Mouse (Mus musculus): Measurements from ENCODE around the gene Papss2.
"Not testable (repeated sequence)": the region's sequence is repeated elsewhere in the genome, so short reads cannot be mapped to it uniquely, and the experiment has no call there.

Papss2 gene

DNA sequence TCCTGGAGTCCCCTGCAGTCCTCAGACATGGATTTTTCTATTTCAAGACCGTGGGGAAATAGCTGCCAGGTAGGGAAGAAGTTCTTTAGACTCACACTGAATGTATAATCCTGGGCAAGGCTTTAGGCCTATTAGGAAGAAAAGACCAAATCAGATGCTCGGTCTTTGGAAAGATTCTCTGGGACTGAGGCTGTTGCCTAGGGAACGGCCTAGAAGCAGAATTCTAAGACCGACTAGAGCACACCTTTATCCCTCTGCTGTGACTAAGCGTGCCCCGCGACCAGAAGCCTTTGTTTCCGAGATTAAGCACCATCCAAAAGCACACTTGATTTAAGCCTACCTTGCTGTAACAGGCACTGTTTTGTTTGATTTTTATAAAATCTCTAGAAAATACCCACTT, 46.4 kb downstream of the Papss2 start:
- DNase-seq, result no peak

DNA sequence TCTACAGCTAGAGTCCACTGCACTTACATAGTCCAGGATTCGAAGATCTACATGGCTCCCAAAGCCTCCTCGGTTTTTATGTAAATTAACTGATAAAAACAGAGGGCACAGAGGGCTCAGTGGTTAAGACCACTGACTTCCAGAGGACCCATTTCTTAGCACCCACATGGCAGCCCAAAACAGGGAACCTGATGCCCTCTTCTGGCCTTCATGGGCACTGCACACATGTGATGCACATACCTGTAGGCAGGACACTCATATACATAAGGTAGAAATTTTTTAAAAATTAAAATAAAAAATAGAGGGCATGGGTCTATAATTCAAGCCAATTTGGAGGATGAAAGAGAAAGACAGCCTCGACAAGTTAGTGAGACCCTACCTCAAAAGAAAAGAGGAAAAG, 48.1 kb downstream of the Papss2 start:
- DNase-seq, result no peak

DNA sequence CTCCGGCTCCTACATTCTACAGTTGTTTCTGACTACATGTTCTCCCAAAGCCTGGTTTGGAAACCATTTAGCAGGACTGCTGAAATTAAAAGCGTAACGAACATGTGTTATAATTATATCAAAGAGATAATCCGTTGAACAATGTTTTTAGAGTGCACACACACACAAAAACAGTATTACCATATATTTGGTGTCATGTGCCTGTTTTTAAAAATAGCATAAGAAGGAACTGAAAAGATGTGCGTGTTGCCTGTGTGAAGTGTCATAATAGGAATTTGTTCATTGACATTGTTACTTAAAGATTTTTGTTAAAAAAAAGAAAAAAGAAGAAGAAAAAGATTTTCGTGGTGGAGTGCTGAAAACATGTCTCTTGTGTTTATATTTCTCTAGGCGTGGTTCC, 50.3 kb downstream of the Papss2 start:
- no peak for DNase-seq

DNA sequence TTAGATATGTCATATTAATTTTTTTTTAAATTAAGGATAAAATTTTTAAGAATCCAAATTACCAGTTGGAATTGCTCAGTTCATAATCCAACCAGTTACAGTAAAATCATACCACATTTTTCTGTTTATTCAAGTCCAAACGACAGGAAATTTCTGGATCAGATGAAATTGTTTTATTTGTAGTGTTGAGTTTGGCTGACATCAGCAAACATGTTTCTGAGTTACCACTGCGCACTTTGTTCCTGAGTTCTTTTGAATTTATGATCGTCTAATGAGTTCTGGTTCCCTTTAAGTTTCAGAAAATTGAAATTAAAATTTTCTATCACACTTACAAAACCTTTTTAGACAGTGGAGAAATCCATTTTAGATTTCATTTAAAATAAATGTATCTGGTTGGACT, 50.8 kb downstream of the Papss2 start:
- DNase-seq, result no peak

DNA sequence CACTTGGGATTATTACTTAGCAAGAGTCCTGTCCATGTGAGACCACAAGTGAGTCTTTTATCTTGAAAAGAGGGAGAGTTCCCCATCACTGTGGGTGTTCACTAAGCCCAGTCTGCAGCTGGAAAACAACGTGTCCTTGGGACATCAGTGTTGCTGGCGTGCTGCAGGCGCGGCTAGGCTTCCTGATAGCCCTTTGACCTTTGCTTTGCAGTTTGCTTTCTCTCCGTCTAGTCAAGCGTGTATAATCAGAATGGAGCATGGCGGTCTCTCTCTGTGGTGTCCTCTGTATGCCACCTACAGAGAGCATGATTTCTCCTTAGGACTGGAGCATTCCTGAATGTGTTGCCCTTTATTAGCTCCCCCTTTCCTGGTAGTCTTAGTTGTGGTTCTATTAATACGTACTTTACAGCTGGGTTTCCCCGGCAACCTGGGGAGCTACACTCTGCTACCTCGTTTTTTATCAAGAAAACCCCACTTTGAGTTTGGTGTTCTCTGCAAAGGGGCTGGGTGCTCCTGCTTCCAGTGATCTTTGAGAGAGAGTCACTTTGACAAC, 52.5 kb downstream of the Papss2 start:
- DNase-seq, result no peak

DNA sequence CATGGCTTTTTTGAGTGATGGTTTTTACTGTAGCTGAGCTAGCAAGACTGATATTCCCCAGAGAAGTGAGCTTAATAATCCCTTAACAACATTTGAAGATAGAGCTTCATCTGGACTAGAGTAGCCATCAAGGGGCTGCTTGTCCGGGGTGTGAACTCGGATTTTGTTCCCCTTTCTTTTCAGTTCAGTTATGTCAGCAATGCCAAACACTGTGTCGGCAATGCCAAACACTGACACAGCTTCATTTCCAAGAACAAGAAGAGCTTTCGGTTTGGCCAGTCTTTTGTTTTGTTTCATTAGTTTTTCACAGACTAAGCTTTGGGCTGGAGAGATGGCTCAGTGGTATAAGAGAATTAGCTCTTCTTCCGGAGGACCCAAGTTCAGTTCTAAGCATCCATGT, 55.5 kb downstream of the Papss2 start:
- no peak for DNase-seq

DNA sequence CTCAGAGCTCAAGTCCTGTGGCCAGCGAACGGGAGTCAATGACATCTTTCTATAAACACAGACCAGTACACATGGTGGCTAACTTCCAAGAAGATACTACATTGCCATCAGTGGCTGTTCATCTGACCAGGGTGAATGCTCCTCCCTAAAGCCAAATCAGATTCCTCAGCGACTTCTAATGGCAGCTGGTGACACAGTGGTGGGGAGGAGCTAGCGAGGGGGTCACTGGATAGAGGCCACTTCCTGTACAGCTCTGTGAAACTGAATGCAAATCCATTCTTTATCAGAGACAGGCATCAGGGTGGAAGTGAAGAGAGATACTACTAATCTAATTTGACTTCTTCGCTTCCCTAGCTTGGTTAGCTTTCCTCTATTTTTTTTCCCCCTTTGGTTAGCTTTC, 57.5 kb downstream of the Papss2 start:
- DNase-seq, result no peak

DNA sequence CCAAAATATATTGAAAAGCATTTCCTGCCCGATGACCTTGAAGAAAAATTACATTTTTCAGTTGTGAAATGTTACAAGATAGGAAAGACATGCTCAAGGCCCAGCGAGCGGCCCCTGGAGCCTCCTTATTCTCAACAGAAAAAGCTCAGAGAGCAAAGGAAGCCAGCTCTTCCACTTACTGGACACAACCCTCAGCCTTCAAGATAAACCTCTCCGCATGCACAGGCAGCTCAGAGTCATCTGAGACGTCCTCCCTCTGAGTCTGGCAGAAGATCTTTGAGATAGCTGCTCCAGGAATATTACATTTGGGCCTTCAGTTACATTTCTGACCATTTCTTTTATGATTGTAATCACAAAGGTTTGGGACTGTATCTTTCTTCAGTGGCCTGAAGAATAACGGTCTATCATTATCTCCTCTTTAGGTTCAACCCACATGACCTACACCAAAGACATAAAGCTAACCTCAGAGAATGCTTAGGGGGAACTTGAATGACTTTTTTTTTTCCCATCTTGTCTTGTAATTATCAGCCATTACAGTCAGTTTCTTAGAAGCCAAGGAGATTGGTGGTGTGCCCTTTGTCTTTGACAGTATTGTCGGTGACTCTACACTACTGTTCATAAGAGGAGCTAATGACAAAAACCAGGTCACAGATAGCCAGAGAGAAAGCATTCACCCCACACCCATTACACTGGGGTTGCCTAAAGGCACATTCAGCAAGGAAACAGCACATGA, 58.2 kb downstream of the Papss2 start:
- DNase-seq, result no peak

DNA sequence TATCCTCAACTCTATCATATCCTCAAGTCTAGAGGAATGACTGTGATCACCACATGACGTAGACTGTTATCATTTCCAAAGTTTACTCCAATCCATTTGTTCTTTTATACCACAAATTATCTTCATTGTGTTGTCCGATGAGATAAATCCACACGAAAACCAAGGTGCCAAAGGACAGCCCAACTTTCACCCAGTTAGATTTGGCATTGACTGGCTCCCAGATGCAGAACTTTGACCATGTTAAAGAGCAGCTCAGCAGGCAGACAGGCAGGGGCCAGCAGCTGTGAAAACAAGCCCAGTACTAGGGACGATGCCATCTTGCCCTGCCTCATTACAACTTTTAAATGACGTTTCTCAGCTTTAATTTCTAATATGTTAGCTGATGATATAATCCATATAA, 63.8 kb downstream of the Papss2 start:
- DNase-seq, result no peak

DNA sequence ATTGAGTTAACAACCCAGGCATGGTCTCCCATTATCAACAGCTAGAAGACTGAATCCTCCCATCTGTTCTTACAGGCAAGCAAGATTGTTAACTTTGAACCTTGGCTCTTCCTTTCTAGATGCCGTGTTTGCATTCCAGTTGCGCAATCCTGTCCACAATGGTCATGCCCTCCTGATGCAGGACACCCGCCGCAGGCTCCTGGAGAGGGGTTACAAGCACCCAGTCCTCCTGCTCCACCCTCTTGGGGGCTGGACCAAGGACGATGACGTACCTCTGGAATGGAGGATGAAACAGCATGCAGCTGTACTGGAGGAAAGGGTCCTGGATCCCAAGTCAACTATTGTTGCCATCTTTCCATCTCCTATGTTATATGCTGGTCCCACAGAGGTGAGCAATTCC, 67.3 kb downstream of the Papss2 start:
- DNase-seq, result no peak

DNA sequence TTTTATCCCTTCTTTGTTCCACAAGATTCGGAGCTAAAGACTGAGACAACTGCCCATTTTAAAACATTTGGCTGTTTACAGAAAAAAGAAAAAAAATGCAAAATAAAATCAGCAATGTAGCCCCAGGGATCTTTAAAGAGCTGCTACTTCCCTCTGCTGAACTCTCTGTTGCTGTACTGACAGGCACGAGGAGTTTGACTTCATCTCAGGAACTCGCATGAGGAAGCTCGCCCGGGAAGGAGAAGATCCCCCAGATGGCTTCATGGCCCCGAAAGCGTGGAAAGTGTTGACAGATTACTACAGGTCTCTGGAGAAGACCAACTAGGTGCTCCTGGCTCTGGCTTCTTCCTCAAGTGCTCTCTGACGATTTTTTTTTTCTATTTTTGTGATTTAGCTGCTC, 69.7 kb downstream of the Papss2 start:
- no peak for DNase-seq

DNA sequence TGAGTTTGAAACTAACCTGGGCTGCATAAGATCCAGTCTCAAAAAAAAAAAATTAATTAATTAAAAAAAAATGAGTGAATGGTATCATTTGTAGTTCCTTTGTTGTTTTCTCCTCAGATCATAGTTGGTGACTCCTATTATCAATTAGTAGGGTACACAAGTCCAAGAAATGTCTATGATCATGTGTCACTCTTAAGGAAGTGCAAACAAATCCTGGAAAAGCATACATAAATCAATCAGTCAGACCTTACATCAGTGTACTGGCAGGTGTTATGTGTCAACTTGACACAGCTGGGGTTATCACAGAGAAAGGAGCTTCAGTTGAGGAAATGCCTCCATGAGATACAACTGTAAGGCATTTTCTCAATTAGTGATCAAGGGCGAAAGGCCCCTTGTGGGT, 72.2 kb downstream of the Papss2 start:
- DNase-seq, result not testable (repeated sequence)

DNA sequence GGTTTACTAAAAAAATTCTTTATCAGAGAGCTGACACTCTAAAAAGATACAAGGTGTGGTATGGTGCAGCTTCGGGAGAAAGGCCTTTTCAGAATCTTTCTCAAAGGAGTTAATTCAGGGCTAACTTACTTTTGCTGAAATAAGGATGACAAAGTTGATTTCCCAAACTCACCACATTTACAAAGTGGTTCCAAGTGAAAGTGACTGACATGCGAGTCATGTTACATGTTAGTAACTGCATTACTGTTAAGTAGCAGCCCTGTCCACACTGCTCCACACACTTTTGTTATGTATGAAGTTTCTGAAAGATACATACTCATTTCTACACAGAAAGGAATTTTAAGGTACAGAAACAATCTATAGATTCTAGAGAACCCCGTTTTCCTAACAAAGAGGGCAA, 80.2 kb downstream of the Papss2 start:
- no peak for DNase-seq

DNA sequence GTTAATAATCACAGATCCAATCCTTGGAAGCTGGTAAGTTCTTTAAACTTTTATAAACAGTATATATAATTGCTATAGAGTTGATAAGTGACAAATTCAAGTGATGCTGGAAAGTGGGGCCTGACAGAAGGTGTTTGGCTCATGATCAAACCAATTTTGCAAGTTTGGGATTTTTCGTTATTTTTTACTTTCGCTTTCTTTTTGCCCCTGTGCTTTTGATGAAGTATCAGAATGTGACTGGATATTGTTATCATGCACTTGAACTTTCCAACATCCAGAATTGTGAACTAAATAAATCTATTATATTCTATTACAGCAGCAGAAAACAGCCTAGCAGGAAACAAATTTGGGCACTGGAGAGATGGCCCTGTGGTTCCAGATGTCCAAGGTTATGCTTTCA, 85.3 kb downstream of the Papss2 start:
- no peak for DNase-seq

DNA sequence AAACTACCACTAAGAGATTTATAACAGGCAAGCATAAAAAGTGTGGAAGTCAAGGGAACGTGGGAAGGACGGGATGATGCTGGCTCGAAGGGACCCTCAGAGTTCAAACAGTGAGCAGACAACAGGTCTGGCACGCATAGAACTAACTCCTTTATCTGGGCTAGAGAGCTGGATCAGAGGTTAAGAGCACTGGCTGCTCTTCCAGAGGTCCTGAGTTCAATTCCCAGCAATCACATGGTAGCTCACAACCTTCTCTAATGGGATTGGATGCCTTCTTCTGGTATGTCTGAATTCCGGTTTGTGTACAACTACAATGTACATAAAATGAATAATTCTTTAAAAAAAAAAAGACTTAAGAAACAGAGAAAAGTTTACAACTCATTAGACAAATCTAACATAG, 87.5 kb downstream of the Papss2 start:
- DNase-seq, result no peak

DNA sequence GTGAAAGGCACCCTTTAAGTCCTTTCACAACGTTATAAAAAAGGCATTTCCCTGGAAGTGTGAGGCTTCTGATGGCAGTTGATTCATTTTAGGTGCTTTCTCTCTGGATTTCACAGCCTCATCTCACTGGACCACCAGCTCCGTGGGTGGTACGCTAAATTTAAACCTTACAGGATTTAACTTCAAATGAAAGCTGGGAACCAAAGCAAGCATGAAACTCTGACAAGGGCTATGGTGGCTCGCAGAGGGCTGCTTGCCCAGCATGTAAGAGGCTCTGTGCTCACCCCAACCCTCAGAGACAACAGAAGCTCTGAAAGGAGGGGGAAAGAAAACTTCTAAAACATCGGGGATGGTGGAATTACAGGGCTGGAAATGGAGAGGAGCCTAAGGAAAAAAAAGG, 92.1 kb downstream of the Papss2 start:
- DNase-seq, result no peak

DNA sequence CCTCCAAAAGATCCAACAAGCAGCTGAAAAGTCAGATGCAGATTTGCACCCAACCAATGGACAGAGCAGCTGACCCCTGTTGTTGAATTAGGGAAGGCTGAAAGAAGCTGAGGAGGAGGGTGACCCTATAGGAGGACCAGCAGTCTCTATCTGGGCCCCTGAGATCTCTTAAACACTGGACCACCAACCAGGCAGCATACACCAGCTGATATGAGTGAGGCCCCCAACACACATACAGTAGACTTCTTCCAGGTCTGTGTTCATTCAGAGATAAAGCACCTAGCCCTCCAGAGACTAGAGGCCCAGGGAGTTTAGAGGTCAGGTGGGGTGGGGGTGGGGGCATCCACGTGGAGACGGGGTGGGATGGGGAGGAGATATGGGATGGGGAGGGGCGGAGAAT, 92.6 kb downstream of the Papss2 start:
- not testable (repeated sequence) for DNase-seq

DNA sequence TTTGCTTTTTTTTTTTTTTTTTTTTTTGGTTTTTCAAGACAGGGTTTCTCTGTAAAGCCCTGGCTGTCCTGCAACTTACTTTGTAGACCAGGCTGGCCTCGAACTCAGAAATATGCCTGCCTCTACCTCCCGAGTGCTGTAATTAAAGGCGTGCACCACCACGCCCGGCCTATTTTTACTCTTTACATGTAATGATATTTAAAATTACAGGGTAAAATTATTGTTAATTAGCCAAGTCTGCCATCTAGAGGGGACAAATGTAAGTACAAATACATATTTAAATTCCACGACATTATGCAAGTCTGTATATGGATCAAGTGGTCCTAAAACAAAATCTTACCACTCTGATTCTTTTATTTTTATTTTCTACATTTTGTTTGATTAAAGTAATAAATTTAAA, 94.1 kb downstream of the Papss2 start:
- no peak for DNase-seq

DNA sequence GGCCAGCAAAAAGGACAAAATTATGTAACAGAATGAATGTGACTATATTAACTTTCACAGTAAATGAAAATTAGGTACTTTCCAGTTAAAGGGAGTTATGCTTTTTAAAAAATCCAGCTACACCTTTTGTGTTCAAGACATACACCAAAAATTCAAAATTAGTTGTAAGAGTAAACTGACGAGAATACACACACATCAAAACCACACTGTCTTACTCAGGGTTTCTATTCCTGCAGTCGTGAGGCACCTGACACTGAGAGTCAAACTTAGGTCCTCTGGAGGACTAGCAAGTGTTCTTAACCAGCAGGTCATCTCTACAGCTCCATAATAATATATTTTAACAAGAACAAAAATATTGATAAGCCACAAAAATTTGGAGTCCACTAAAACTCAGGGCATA, 101.1 kb downstream of the Papss2 start:
- DNase-seq, result no peak

DNA sequence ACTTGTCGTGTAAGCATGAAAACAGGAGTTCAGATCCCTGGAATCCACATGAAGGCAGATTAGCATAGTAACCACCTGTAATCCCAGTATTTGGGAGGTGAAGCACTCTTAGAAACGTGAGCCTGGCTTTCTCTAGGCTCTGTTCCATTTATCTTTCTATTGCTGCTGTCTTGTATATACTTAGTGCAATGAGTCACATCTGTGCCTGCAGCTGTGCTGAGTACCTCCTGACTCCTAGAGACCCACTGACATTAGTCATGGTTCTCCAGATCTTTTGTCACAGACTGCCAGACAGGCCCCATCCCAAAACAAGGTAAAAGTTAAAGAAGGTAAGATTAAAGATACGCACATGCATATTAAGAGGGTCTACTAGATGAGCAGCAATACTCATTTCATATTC, 106.6 kb downstream of the Papss2 start:
- DNase-seq, result no peak

DNA sequence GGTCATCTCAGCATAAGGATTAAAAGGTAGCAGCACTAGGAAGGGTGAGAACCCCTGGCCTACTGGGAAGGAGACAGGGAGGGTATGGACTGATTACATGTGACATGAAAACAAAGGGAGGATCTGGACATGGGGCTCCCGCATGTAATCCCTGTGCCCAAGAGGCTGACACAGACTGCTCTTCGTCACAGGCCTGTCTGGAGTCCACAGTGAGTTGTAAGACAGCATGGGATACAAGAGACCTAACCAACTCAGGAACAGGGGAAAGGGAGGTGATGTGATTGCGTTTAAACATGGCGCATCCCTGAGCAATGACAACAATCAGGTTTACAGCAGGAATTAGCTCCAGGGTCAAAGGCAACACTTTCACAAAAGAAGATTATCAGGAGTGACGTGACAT, 113.4 kb downstream of the Papss2 start:
- DNase-seq, result no peak

DNA sequence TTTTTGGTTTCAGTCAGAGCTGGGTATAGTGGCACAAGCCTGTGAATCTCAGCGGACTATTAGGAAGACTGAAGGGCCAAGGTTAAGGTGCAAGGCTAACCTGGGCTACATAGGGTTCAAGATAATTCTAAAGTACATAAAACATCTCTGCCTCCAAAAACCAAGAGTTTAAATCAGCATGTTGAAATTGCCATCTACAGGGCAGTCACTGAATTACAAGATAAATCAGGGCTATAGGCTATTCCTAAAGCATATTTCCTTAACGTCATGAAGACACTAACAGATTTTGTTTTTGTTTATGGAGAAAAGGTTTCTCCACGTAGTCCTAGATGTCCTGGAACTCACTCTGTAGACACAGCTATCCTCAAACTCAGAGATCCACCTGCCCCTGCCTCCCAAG, 114.7 kb downstream of the Papss2 start:
- DNase-seq, result no peak

DNA sequence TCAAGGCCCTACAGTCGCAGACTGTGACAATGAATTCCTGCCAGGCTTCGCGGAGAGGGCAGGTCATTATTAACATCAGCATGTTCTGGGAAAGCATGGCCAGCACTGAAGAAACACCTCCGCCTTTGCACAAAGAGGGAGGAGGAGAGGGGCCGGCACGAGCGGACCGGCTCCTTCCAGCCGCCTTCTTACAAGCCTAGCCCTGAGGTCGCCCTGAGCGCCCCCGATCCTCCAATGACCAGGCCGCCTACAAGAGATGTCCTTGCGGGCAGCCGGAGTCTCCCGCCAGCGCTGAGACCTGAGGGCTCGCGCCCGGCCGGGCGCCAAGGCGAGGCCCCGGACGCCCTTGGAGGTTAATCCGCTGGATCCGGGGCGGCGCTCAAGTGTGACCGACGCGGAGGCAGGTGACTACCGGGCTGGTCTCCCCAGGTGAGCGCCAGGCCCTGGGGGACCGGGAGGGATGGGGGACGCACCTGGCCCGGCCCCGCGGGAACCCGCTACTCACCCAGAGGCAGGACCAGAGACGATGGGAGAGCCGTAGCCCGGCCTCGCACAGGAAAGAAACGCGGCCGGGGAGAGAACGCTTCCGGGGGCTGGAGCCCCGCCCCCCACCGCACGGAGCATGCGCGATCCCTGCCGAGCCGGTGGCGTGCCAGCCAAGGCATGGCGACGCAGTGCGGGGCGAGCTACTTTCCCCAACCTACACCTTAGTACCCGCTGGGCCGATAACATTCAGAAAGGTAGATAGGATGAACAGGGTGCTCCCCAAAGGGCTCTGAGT, 116.4 kb downstream of the Papss2 start:
- DNase-seq, result peak; percentile 92

DNA sequence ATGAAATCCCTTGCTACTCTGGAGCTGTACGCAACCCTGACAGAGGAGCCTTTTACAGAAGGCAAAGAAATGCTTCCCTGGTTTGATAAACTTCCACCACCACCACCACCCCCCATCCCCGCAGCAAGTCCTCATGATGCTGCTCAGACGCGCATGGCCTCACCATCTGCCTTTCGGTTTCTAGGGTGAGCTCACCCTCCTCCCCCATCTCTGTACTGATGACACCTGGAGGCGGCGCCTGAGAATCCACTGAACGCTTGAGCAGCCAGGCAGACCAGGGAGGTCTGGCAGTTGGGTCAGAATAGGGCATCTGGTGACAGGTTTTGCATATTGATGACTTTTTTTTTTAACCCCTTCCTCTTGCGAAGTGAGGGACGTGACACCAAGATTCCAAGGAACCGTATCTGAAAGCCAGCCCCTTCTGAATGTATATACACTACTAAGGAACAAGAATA, 117.0 kb downstream of the Papss2 start:
- peak; percentile 73 for DNase-seq
